Mouse (Mus musculus) skeletal muscle tissue, adult 2 months (tissue): ENCODE measurements around the gene Stxbp5.
"Not testable (repeated sequence)": the region's sequence is repeated elsewhere in the genome, so short reads cannot be mapped to it uniquely, and the experiment has no call there.

Experiments
- DNase-seq: peaks from one replicate; pipeline ENCODE4 v3.0.0-alpha.2; 2012; ENCODE audit warnings: low read depth, low spot score

Stxbp5 gene

GRCm38 (mm10) chr10:9901071-9901696, at the start of gene Stxbp5:
Gene Stxbp5 (minus strand): TSS chr10:9901079.
- DNase-seq, result peak; percentile 68

GRCm38 (mm10) chr10:9912395-9912794, 11.5 kb upstream of the Stxbp5 start:
- no peak for DNase-seq

- DNase-seq, result peak; percentile 64
Measured at GRCm38 (mm10) chr10:9907919-9908502, 7.1 kb upstream of the Stxbp5 start.

- DNase-seq, result no peak
Measured at GRCm38 (mm10) chr10:9907519-9907918, 6.6 kb upstream of the Stxbp5 start.

- DNase-seq, result no peak
Measured at GRCm38 (mm10) chr10:9906185-9906584, 5.3 kb upstream of the Stxbp5 start.

- DNase-seq, result peak; percentile 89
Measured at GRCm38 (mm10) chr10:9901697-9902239, 889 bp upstream of the Stxbp5 start.

- peak; percentile 12 for DNase-seq
Measured at GRCm38 (mm10) chr10:9900315-9901070, 386 bp downstream of the Stxbp5 start.

- no peak for DNase-seq
Measured at GRCm38 (mm10) chr10:9899816-9900215, 1.1 kb downstream of the Stxbp5 start.

GRCm38 (mm10) chr10:9899086-9899485, 1.8 kb downstream of the Stxbp5 start:
- no peak for DNase-seq

- no peak for DNase-seq
Measured at GRCm38 (mm10) chr10:9897852-9898251, 3.0 kb downstream of the Stxbp5 start.

- DNase-seq, result no peak
Measured at GRCm38 (mm10) chr10:9893562-9893961, 7.3 kb downstream of the Stxbp5 start.

GRCm38 (mm10) chr10:9889651-9890050, 11.2 kb downstream of the Stxbp5 start:
- no peak for DNase-seq

GRCm38 (mm10) chr10:9888655-9889054, 12.2 kb downstream of the Stxbp5 start:
- no peak for DNase-seq

- DNase-seq, result not testable (repeated sequence)
Measured at GRCm38 (mm10) chr10:9881781-9882320, 19.0 kb downstream of the Stxbp5 start.

GRCm38 (mm10) chr10:9880070-9880728, 20.7 kb downstream of the Stxbp5 start:
- no peak for DNase-seq

GRCm38 (mm10) chr10:9878821-9879489, 21.9 kb downstream of the Stxbp5 start:
- DNase-seq, result no peak

- no peak for DNase-seq
Measured at GRCm38 (mm10) chr10:9875905-9876304, 25.0 kb downstream of the Stxbp5 start.

- no peak for DNase-seq
Measured at GRCm38 (mm10) chr10:9872143-9872542, 28.7 kb downstream of the Stxbp5 start.

GRCm38 (mm10) chr10:9866793-9867579, 33.9 kb downstream of the Stxbp5 start:
- DNase-seq, result peak; percentile 25

- DNase-seq, result no peak
Measured at GRCm38 (mm10) chr10:9860022-9860421, 40.9 kb downstream of the Stxbp5 start.
